Mouse (Mus musculus): ENCODE results near the gene A430089I19Rik. TPM values are rescaled to one million over a fixed set of nuclear protein-coding genes. Genes with fewer than 3 reads are reported as not detected.
"Not testable (repeated sequence)": the region's sequence is repeated elsewhere in the genome, so short reads cannot be mapped to it uniquely, and the experiment has no call there.

A430089I19Rik gene
- 0.21 and 0.35 TPM in 2 replicates for polyA plus RNA-seq (2014; fragmentation: Nextera tagmentation; extraction: Ambion mirVana)

DNA sequence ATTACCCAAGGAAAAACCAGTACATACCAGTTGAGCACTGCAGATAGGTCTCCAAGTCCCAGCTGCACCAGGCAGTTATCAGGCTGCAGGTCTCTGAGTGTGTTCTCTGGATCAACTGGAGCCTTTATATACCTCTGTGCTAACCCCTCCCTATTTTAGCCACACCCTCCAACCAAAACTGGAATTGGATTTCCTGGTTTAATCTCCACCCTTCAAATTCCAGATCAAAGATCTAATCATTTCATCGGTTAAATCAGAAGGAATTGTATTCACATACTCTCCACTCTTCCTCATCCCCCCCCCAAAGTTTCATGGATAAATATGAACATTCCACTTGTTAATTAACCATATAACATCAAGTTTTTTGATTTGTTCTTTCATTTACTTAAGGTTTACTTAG is at the start of gene A430089I19Rik:
Gene A430089I19Rik (minus strand): TSS at position 101 of the 400 bp plus-strand sequence.
- not testable (repeated sequence) for H3K9me3 ChIP-seq (ENCODE audit: control insufficient read depth, low read length); H3K36me3 ChIP-seq (ENCODE audit: control insufficient read depth, insufficient read depth, low read length); H3K4me2 ChIP-seq; H3K4me3 ChIP-seq (ENCODE audit: low read depth, low read length); H3K9ac ChIP-seq (ENCODE audit: low read depth, low read length); ATAC-seq (replicated peaks; ENCODE audit: low FRiP score); H3K4me1 ChIP-seq (replicated peaks; ENCODE audit: control insufficient read depth, insufficient read depth, low read length); H3K27ac ChIP-seq (ENCODE audit: low read depth, low read length); DNase-seq (ENCODE audit: low spot score); H3K27me3 ChIP-seq (replicated peaks; ENCODE audit: control insufficient read depth, insufficient read depth, low read length)
- WGBS: 95% methylated on average over 1 of the region's 1 CpGs

DNA sequence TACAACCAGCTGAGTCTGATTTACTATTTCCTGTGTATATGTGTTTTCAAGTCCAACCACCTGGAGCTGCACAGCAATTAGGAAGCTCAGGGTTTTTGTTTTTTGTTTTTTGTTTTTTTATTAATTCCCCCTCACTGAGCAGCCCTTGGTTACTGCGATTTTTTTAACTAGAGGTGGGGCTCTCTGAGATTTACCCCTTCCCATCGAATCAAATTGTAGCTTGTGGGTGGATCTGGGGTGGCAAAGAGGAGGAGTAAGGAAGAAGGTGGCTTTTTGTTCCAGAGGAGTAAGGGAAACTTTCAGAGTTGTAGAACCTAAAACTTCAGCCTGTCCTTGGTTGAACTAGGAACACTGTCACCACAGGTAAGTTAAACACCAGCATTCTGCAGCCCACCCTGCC is 32.9 kb upstream of the A430089I19Rik start, which contains the start of gene AA792892:
Gene AA792892 (plus strand): TSS at position 301 of the 400 bp plus-strand sequence.
- H3K9me3 ChIP-seq (ENCODE audit: control insufficient read depth, low read length); DNase-seq (ENCODE audit: low spot score); ATAC-seq (replicated peaks; ENCODE audit: low FRiP score); H3K27ac ChIP-seq (ENCODE audit: low read depth, low read length); H3K9ac ChIP-seq (ENCODE audit: low read depth, low read length); H3K4me3 ChIP-seq (ENCODE audit: low read depth, low read length); H3K36me3 ChIP-seq (ENCODE audit: control insufficient read depth, insufficient read depth, low read length); H3K4me2 ChIP-seq; H3K27me3 ChIP-seq (replicated peaks; ENCODE audit: control insufficient read depth, insufficient read depth, low read length); H3K4me1 ChIP-seq (replicated peaks; ENCODE audit: control insufficient read depth, insufficient read depth, low read length): not testable (repeated sequence)
- no CpG with 5 or more reads among the region's 2 CpGs for WGBS

DNA sequence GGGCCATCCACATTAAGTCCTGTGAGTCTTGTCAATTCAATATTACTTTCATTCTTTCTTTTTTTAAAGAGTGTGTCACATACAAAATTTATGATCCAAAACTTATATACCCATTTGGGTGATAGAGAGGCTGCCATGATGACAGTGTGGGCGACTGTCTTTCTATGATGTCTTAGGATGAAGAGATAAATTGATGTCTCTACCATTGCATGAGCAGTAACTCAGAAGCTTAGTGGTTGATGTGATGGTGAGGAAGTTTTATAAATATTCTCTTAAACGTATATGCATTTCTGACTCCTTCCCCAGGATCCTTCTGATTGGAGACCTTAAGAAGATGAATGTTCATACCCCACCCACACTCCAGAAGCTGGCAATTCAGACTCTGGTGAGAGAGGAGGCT is 7.5 kb upstream of the A430089I19Rik start, which contains the start of gene Gm6502:
Gene Gm6502 (plus strand): TSS at position 301 of the 400 bp plus-strand sequence.
- H3K4me2 ChIP-seq; H3K36me3 ChIP-seq (ENCODE audit: control insufficient read depth, insufficient read depth, low read length); H3K27me3 ChIP-seq (replicated peaks; ENCODE audit: control insufficient read depth, insufficient read depth, low read length); H3K4me3 ChIP-seq (ENCODE audit: low read depth, low read length); ATAC-seq (replicated peaks; ENCODE audit: low FRiP score); H3K4me1 ChIP-seq (replicated peaks; ENCODE audit: control insufficient read depth, insufficient read depth, low read length); H3K27ac ChIP-seq (ENCODE audit: low read depth, low read length); H3K9me3 ChIP-seq (ENCODE audit: control insufficient read depth, low read length); DNase-seq (ENCODE audit: low spot score); H3K9ac ChIP-seq (ENCODE audit: low read depth, low read length): not testable (repeated sequence)
- no CpG with 5 or more reads among the region's 2 CpGs for WGBS

Other genes with a start within 250 kb of the A430089I19Rik start
- not detected in 2 replicates for gene BC061212, start 236.3 kb downstream of the A430089I19Rik start, polyA plus RNA-seq (2014; fragmentation: Nextera tagmentation; extraction: Ambion mirVana)
- not detected in 2 replicates for gene Gm6351, start 230.4 kb downstream of the A430089I19Rik start, polyA plus RNA-seq (2014; fragmentation: Nextera tagmentation; extraction: Ambion mirVana)
- not detected in 2 replicates for gene Gm3106, start 88.8 kb downstream of the A430089I19Rik start, polyA plus RNA-seq (2014; fragmentation: Nextera tagmentation; extraction: Ambion mirVana)
- not detected in 2 replicates for gene Gm6502, start 7.6 kb upstream of the A430089I19Rik start, polyA plus RNA-seq (2014; fragmentation: Nextera tagmentation; extraction: Ambion mirVana)
- gene AA792892, start 33.0 kb upstream of the A430089I19Rik start, polyA plus RNA-seq (2014; fragmentation: Nextera tagmentation; extraction: Ambion mirVana): not detected in 2 replicates
- not detected in 2 replicates for gene Gm7682, start 139.0 kb upstream of the A430089I19Rik start, polyA plus RNA-seq (2014; fragmentation: Nextera tagmentation; extraction: Ambion mirVana)
- not detected in 2 replicates for gene Gm3139, start 219.5 kb upstream of the A430089I19Rik start, polyA plus RNA-seq (2014; fragmentation: Nextera tagmentation; extraction: Ambion mirVana)

All from liver, embryonic 11.5 days (tissue).